Mouse (Mus musculus) forebrain, embryonic 14.5 days (tissue): ENCODE measurements around the gene Fubp1. TPM values are rescaled to one million over a fixed set of nuclear protein-coding genes. Genes with fewer than 3 reads are reported as not detected.

Source experiments
- ATAC-seq: fragments of 200-750 bp; cut with Nextera tagmentation; 2 replicates; pipeline ENCODE4 v1.8.0; 2017; ENCODE audit warnings: mild to moderate bottlenecking, moderate library complexity
- DNase-seq: peaks from one replicate; pipeline ENCODE4 v3.0.0-alpha.2; 2015; ENCODE audit warnings: low spot score
- H3K27ac ChIP-seq: fragments of 300-500 bp; sonication (generic); 2 replicates; pipeline ENCODE4 v1.5.1; 2014; ENCODE audit warnings: low read depth, mild to moderate bottlenecking, control low read depth, low read length, moderate library complexity
- H3K27me3 ChIP-seq: fragments of 300-500 bp; sonication (generic); replicated peaks from 2 replicates; pipeline ENCODE4 v1.6.1; 2014; ENCODE audit warnings: low read length, control low read depth, mixed read lengths; ENCODE audit not compliant: control insufficient read depth, insufficient read depth
- H3K36me3 ChIP-seq: fragments of 300-500 bp; sonication (generic); 2 replicates; pipeline ENCODE4 v1.6.1; 2014; ENCODE audit warnings: low read length, control low read depth; ENCODE audit not compliant: control insufficient read depth, insufficient read depth
- H3K4me1 ChIP-seq: fragments of 300-500 bp; sonication (generic); 2 replicates; pipeline ENCODE4 v1.6.1; 2014; ENCODE audit warnings: antibody characterized with exemption, low read length, control low read depth; ENCODE audit not compliant: control insufficient read depth, insufficient read depth
- H3K4me2 ChIP-seq: fragments of 300-500 bp; sonication (generic); 2 replicates; pipeline ENCODE4 v1.6.1; 2014; ENCODE audit warnings: mild to moderate bottlenecking, control low read depth, low read length
- H3K4me3 ChIP-seq: fragments of 300-500 bp; sonication (generic); 2 replicates; pipeline ENCODE4 v1.5.1; 2014; ENCODE audit warnings: low read depth, low read length, control low read depth
- H3K9ac ChIP-seq: fragments of 300-500 bp; sonication (generic); 2 replicates; pipeline ENCODE4 v1.6.1; 2014; ENCODE audit warnings: mild to moderate bottlenecking, low read length, control low read depth, moderate library complexity
- H3K9me3 ChIP-seq: fragments of 300-500 bp; sonication (generic); replicated peaks from 2 replicates; pipeline ENCODE4 v1.6.1; 2016; ENCODE audit warnings: low read length, control low read depth, mixed read lengths; ENCODE audit not compliant: control insufficient read depth
- WGBS: fragments of 180-500 bp; shearing (Covaris S2); extraction: QIAGEN DNeasy Blood & Tissue Kit; methylation state at CpG from one replicate; pipeline ENCODE4 v1.1.7; 2014; 5-methylcytosine and 5-hydroxymethylcytosine counted together
- polyA plus RNA-seq: library from polyadenylated mRNA; unstranded; fragments of >200 nt; fragmentation: Nextera tagmentation; extraction: Ambion mirVana; gene quantifications from 2 replicates; pipeline ENCODE4 v1.2.1, GENCODE M21; 2014

Gene Fubp1
- polyA plus RNA-seq, 1 experiment from 2014 or later = 293 TPM

DNA sequence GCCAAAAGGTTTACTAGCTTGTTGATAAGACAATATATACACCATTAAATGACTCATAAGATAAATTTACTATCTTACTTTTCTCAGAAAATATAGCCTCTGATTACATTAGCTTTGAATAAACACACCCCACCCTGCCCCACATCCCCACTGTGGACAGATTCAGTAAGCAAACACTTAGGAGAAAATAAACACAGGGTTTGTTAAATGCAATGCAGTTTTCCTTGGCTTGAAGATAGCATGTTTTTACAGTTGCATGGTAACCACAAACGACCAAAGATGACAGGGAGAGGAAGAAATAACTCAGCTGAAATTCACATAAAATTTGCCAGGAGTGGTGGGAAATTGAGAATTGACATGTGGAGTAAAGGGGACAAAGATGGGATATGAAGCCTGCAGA, 39.8 kb upstream of the Fubp1 start:
- WGBS = 50% methylated on average over 1 of the region's 1 CpGs
- Histone ChIP-seq H3K36me3 (no peaks in the 10 kb centered on the region), H3K4me3 (no peak overlapping the region), H3K4me2 (no peak overlapping the region), H3K27me3 (peaks cover 7% of the 10 kb centered on the region; the same call in 1 of the 2 replicates), H3K4me1 (peaks cover 8% of the 10 kb centered on the region; the same call in 1 of the 2 replicates), H3K9me3 (no peaks in the 10 kb centered on the region), H3K27ac (no peak overlapping the region), H3K9ac (no peak overlapping the region)
- ATAC-seq = no peak
- DNase-seq = no peak

DNA sequence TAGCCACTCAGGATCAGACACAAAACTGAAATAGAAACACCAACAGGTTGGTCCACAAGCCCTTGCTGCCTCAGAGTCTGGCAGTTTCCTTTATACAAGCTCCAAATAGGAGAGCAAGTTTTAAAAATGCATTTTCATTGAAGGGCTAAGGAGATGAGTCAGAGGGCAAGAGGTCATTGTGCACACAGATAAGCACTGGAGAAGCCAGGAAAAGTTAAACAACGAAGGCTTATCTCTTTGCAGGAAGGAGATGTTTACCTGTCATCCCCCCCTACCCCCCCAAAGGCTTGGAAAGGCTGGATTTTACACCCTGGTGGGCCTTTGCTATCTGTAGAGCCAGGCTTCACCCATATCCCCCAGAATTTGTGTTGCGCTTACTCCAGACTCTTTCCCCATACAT, 39.0 kb upstream of the Fubp1 start:
- H3K27ac ChIP-seq = no peak overlapping the region
- no peak overlapping the region for H3K9ac ChIP-seq
- no peaks in the 10 kb centered on the region for H3K9me3 ChIP-seq
- H3K36me3 ChIP-seq = no peaks in the 10 kb centered on the region
- ATAC-seq (no peak), DNase-seq (no peak)
- no peak overlapping the region for H3K4me3 ChIP-seq
- H3K4me2 ChIP-seq = no peak overlapping the region
- H3K4me1 ChIP-seq = 0 out of 2 replicates have a peak, but pooled peaks cover 3% of the 10 kb centered on the region
- H3K27me3 ChIP-seq = no peaks in the 10 kb centered on the region
- 87% methylated on average over 2 of the region's 2 CpGs for WGBS

DNA sequence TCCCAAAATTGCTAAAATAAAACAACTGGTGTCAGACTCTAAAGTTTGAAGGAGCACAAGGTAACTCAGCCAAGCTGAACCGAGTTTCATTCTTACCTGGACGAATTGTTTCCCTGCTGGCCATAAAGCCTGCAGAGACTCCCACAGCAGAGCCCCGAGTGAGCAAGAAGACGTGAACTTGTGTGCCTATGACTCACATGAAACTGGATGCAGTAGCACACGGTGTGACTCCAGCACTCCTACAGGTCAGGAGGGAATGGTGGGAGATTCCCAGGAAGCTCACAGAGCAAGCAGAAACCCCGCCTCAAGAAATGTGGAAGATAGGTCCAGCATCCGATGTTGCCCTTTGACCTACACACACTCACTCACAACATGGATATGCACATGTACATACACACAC, 38.4 kb upstream of the Fubp1 start:
- no peaks in the 10 kb centered on the region for H3K9me3 ChIP-seq
- H3K4me1 ChIP-seq = 0 out of 2 replicates have a peak, but pooled peaks cover 3% of the 10 kb centered on the region
- H3K4me2 ChIP-seq = no peak overlapping the region
- DNase-seq (no peak), ATAC-seq (no peak)
- H3K4me3 ChIP-seq = no peak overlapping the region
- 76% methylated on average over 7 of the region's 7 CpGs for WGBS
- H3K27me3 ChIP-seq = no peaks in the 10 kb centered on the region
- H3K9ac ChIP-seq = no peak overlapping the region
- no peaks in the 10 kb centered on the region for H3K36me3 ChIP-seq
- H3K27ac ChIP-seq = no peak overlapping the region

DNA sequence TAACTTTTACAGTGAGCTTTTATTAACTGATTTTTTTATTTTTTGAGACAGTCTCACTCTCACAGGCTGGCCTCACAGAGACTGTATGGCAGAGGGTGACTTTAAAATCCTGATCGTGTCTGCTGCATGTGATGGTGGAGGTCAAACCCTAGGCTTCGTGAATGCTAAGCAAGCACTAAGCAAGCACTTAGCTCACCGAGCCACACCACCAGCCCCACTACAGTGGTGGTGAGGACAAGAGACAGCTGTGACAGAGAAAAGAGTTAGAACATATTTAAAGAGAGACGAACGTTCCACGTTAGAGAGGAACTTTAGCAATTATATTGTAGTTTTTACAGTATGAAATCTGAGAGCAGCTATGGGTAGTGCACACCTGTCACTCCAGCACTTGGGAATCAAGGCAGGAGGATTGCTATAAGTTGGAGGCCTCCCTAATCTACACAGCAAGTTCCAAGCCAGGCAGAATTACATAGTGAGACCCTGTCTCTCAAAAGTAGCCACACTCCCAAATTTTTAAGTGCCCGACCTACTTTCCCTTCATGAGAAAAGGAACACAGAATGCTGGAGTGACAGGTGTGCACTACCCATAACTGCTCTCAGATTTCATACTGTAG, 37.8 kb upstream of the Fubp1 start:
- Histone ChIP-seq H3K9me3 (no peaks in the 10 kb centered on the region), H3K27me3 (no peaks in the 10 kb centered on the region), H3K27ac (no peak overlapping the region), H3K4me2 (no peak overlapping the region), H3K4me1 (no peaks in the 10 kb centered on the region), H3K9ac (no peak overlapping the region), H3K4me3 (no peak overlapping the region), H3K36me3 (no peaks in the 10 kb centered on the region)
- WGBS = 89% methylated on average over 7 of the region's 7 CpGs
- DNase-seq (no peak), ATAC-seq (no peak)

DNA sequence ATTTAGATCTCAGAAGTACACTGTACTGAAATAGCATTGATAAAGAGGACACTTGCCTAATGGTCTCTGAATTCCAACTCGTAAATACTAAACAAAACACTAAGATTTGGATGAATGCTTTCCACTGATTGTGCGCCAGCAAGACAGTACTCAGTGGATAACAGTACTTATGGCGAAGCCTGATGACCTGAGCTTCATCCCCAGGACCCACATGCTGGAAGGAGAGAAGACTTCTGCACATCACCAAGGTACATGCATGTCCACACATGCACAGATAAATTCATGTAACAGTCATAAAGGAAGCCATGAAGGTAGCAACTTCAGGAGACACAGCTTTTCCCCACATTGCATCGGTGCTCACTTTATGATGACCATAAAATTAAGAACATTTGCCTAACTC, 31.4 kb upstream of the Fubp1 start:
- no peak for DNase-seq
- 91% methylated on average over 4 of the region's 4 CpGs for WGBS

DNA sequence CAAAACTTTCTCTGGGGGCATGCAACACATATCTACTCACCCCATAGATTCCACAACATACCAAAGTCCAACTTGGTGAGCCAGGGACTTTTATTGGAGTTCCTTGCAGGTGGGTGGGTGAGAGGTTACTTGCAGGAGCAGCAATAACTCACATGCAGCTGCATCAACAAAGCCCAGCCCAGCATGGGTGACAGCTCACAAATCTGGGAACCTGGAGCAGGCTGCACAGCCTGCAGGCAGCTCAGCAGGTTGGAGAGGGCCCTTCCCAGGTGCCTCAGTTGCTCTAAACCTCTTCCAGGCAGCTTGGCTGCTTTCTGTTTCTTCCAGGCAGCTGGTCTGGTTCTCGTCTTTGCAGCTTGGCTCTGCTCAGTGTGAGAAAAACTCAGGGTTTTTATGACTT, 30.9 kb upstream of the Fubp1 start:
- Histone ChIP-seq H3K27me3 (no peaks in the 10 kb centered on the region), H3K4me1 (no peaks in the 10 kb centered on the region), H3K9ac (no peak overlapping the region), H3K4me3 (no peak overlapping the region), H3K9me3 (no peaks in the 10 kb centered on the region), H3K27ac (no peak overlapping the region), H3K36me3 (0 out of 2 replicates have a peak, but pooled peaks cover 3% of the 10 kb centered on the region), H3K4me2 (no peak overlapping the region)
- ATAC-seq = no peak
- no peak for DNase-seq
- WGBS = 50% methylated on average over 1 of the region's 1 CpGs

More for the DNA sequence above, 31.4 kb upstream of the Fubp1 start:
- H3K4me1 ChIP-seq = no peaks in the 10 kb centered on the region
- 0 out of 2 replicates have a peak, but pooled peaks cover 3% of the 10 kb centered on the region for H3K36me3 ChIP-seq
- no peak for ATAC-seq
- no peak overlapping the region for H3K9ac ChIP-seq
- no peak overlapping the region for H3K27ac ChIP-seq
- H3K9me3 ChIP-seq = no peaks in the 10 kb centered on the region
- no peak overlapping the region for H3K4me3 ChIP-seq
- no peak overlapping the region for H3K4me2 ChIP-seq
- no peaks in the 10 kb centered on the region for H3K27me3 ChIP-seq

DNA sequence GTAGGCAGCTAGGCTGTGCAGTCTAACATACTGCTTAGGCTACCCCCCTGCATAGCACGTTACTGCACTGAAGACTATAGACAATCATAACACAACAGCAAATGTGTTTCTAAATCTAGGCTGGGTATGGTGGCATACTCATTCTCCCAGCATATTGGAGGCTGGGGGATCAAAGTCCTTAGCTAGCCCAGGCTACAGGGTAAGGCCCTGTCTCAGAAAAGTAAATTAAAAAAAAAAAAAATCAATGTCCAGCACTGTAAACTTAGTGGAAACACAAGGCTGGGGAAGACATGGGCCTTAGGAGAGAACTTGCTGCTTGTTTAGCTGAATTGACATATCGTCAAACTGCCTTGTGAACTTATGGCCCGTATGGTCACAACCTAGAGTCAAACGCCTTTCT, 29.6 kb upstream of the Fubp1 start:
- no peaks in the 10 kb centered on the region for H3K9me3 ChIP-seq
- H3K4me1 ChIP-seq = no peaks in the 10 kb centered on the region
- H3K36me3 ChIP-seq = peaks cover 9% of the 10 kb centered on the region
- H3K27me3 ChIP-seq = no peaks in the 10 kb centered on the region
- ATAC-seq (no peak), DNase-seq (no peak)
- 96% methylated on average over 4 of the region's 4 CpGs for WGBS
- no peak overlapping the region for H3K4me3 ChIP-seq
- H3K9ac ChIP-seq = no peak overlapping the region
- H3K27ac ChIP-seq = no peak overlapping the region
- H3K4me2 ChIP-seq = no peak overlapping the region

DNA sequence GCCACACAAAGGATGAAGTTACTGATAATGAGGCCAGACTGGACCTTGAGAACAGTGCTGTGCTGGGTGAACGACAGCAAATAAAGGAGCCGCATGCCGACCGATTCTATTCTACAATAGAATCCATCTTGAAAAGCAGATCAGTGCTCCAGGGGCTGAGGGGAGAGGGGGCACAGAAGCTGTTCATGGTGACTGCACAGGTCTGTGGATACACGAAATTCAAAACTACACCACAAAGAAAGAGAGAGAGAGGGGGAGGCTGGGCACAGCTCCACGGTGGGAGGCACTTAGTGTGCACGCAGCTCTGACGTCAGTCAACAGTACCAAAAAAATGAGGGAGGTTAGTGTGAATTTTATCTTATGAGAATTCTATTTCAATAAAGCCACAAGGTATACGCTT, 26.7 kb upstream of the Fubp1 start:
- no peaks in the 10 kb centered on the region for H3K27me3 ChIP-seq
- 40% methylated on average over 9 of the region's 9 CpGs for WGBS
- H3K4me2 ChIP-seq = no peak overlapping the region
- ATAC-seq (no peak), DNase-seq (no peak)
- no peaks in the 10 kb centered on the region for H3K9me3 ChIP-seq
- no peaks in the 10 kb centered on the region for H3K4me1 ChIP-seq
- no peak overlapping the region for H3K27ac ChIP-seq
- no peak overlapping the region for H3K4me3 ChIP-seq
- no peak overlapping the region for H3K9ac ChIP-seq
- H3K36me3 ChIP-seq = peaks cover 14% of the 10 kb centered on the region

DNA sequence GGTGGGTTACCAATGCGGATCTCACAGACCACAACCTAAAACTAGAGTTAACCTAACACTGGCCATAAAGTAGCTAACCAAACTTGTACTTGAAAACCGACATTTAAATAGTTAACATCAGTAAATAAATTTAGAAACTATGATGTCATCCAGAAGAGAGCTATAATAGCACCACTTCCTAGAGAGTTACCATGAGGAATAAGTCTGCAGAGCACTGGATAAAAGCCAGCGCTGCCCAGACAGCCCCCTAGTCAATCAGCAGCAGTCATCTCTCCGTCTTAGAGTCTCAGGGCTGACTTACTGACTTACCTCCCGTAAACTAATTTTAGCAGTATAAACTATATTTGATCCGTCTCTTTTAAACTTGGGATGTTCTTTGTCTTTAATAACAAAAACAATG, 24.1 kb upstream of the Fubp1 start:
- 90% methylated on average over 6 of the region's 6 CpGs for WGBS
- Histone ChIP-seq H3K27me3 (no peaks in the 10 kb centered on the region), H3K4me2 (no peak overlapping the region), H3K36me3 (peaks cover 14% of the 10 kb centered on the region), H3K4me3 (no peak overlapping the region), H3K9ac (no peak overlapping the region), H3K9me3 (no peaks in the 10 kb centered on the region), H3K4me1 (peaks cover 1% of the 10 kb centered on the region; the same call in 1 of the 2 replicates), H3K27ac (no peak overlapping the region)
- DNase-seq (no peak), ATAC-seq (no peak)
